Mouse (Mus musculus) forelimb bud, embryonic 11.5 days (tissue): Measurements from ENCODE around the gene Mars.
A peak's percentile ranks its signal among the peaks of the same experiment; 100 is the strongest.

Source experiments
- DNase-seq: peaks from one replicate; pipeline ENCODE4 v3.0.0-alpha.2; 2012; ENCODE audit warnings: low read depth, low spot score

The Mars gene

DNA sequence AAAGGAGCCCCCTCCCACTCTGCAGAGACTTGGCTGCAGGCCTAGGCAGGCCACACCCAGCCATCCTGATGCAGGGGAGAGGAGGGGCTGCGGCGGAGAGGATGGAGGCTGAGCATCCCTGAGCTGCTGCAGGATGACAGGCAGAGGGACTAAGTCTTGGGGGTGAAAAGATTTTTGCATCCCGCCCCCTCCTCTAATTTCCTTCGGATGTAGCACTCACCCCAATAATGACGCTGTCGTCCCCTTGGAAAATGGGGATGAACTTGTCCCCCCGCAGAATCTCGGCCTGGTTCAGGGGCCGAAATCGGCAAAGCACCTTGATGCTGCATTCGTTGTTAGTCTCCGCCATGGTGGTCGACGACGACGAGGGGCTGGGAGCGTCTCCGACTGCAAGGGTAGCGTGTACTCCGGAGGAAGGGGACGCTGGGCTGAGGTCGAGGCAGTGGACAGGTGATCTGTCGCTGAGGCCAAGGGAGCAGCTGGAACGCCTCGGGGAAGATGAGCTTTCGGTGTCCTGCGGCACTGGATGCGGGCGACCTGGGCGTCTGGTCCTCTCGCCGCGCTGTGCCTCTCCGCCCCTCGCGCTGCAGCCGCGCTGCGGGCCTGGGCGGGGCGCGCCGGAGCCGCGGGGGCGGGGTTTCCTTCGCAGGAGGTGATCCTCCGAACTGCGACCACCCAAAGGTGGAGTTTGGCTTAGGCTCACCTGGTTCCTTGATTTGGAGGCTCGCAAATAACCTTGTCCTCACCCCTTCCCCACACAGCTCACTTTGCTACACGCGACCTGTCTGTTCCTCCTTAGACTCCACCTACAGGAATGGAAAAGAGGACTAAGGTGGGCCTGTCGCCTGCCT, 48.8 kb downstream of the Mars start, which contains the start of gene Kif5a:
Gene Kif5a (minus strand): TSS at position 801 of the 851 bp plus-strand sequence.
- DNase-seq = no peak

DNA sequence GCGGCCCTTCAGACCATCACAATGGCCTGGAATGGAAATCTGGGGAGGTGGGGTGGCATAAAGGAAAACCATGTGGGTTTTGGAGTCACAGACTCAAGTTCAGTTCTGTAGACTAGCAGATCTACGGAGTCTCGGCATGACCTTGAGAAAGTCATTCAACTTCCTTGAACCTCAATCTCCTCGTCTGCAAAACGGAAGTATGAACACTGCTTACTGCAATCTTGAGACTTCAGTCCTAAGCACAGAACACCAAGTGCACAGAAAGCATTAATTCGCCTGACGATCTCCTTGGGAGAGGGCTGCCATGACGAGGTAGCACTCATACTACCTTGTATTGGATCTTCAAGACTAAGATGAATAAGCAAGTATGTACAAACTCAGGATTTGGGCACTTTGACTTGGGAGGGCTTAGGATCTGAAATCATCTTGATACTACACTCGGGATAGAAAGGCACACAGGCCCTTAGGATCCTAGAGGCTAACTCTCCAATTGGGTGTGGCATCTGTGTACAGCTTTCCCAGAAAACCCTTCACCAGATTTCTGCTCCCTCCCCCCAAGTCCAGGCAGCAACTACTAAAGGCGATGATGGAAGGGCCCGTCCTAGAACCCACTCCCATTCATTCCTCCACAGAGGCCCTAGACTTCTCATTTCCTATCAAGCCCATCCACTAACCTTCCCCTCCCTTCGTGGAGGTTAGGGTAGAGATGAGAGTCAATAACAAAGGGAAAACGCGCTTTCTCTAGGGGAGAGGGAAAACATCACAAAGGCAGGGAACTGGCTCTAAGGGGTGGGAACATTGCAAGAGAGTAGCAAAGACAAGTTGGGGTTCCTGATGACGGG, 49.7 kb downstream of the Mars start:
- DNase-seq = no peak

DNA sequence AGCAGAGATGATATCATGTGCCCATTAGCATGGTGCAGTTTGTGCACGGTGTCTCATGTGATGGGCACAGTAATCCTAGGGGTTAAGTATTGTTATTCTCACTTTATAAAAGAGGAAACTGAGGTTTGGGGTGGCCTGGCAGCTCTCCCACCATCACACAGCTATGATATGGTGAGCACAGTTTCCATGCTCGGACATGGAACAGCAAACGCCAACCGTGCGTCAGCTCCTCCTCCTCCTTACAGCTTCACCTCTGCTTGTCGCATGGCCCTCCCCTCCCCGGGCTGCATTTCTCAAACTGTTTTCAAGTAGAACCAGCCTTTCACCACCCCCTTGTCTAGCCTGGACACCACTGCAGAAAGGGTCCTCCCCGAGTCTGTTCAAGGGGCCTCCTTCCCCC, 53.1 kb downstream of the Mars start:
- no peak for DNase-seq

DNA sequence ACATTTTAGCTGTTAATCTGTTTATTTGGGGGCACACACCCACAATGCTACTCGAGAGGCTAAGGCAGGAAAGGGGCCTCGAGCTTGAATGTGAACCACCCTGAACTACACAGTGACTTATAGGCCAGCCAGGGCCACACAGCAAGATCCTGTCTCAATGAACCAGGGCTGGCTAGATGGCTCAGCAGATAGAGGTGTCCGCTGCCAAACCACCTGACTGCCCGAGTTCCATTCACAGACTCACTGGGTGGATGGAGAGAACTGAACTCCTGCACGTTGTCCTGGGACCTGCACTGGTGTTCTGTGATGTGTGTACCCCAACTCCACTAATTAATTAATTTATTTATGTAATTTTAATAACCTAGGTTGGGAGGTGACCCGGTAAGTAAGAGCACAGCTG, 53.8 kb downstream of the Mars start:
- DNase-seq = no peak

GRCm38 (mm10) chr10:127255625-127256345, 55.8 kb downstream of the Mars start:
- DNase-seq = peak; percentile 69

GRCm38 (mm10) chr10:127250810-127251209, 60.8 kb downstream of the Mars start:
- no peak for DNase-seq
